In the genomic region with DNA sequence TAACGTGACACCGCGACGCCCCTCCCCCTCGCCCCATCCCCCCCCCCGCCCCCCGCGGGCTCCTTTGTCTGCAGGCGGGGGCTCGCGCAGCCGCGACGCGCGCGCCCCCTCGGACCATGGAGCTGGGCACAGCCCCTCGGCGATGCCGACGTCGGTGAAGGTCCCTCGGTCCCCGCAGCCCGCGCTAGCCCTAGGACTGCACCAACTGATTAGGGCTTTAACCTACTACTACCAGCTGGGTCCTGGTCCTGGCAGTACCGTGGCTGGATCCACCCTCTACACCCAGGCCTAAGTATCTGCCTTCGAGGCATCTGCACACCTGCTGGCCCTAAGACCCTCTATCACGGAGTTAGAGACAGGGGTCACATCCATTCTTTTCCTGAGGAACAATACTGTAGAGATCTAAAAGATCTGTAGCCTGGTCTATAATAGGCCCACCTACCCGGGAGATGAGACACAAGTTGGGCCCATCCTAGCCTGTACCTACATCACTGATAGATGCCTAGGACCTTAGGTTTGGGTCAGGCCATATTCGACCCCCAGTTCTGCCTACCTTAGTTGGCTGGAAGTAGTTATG, we compare ENCODE assay signal across 8 mouse cellular contexts. TPM values are rescaled to one million over a fixed set of nuclear protein-coding genes. Genes with fewer than 3 reads are reported as not detected.
DNase-seq lines count a peak whose midpoint lies in the region; ATAC-seq lines count a peak whose summit lies in the region.

No protein-coding gene starts in this region.

- DNase-seq in heart, adult 11 months: no peak
- DNase-seq in ZHBTc4 (ENCODE audit: low read depth, low spot score): peak; percentile 35
- no peak for DNase-seq in hindbrain, embryonic 11.5 days (ENCODE audit: low spot score)
- DNase-seq in midbrain, embryonic 11.5 days (ENCODE audit: low spot score, missing footprints): peak; percentile 91
- DNase-seq in cerebellum, adult 9-10 months: no peak
- DNase-seq in adrenal gland, adult 2 months: no peak
- no peak for DNase-seq in right cerebral cortex, postnatal 36 days (ENCODE audit: low spot score in 2 of 2)

- H3K4me3 ChIP-seq in heart, embryonic 13.5 days: peak overlapping the region; percentile 71
- no peak overlapping the region for H3K4me3 ChIP-seq in hindbrain, embryonic 11.5 days (ENCODE audit: low read depth, low read length)
- H3K4me3 ChIP-seq in midbrain, embryonic 11.5 days (ENCODE audit: low read depth, low read length): peak overlapping the region; percentile 0; the same call in 1 of the 2 replicates

- peak overlapping the region; percentile 79 for H3K4me2 ChIP-seq in heart, embryonic 13.5 days
- peak overlapping the region; percentile 27 for H3K4me2 ChIP-seq in hindbrain, embryonic 11.5 days (replicated peaks; ENCODE audit: low read depth, low read length)
- H3K4me2 ChIP-seq in midbrain, embryonic 11.5 days: peak overlapping the region; percentile 22; the same call in 1 of the 2 replicates

- peaks cover 21% of the 10 kb centered on the region for H3K9me3 ChIP-seq in heart, embryonic 13.5 days
- peaks cover 6% of the 10 kb centered on the region; the same call in 1 of the 2 replicates for H3K9me3 ChIP-seq in hindbrain, embryonic 11.5 days (ENCODE audit: control insufficient read depth, low read length)
- H3K9me3 ChIP-seq in midbrain, embryonic 11.5 days (ENCODE audit: control insufficient read depth, low read length): peaks cover 7% of the 10 kb centered on the region; the same call in 1 of the 2 replicates

- peak overlapping the region; percentile 72 for H3K9ac ChIP-seq in heart, embryonic 13.5 days
- no peak overlapping the region for H3K9ac ChIP-seq in hindbrain, embryonic 11.5 days (ENCODE audit: low read depth, low read length)
- no peak overlapping the region for H3K9ac ChIP-seq in midbrain, embryonic 11.5 days (ENCODE audit: low read length)

- 0 out of 2 replicates have a peak, but pooled peaks have one; percentile 3 for ATAC-seq in heart, embryonic 13.5 days (ENCODE audit: extremely low read depth, insufficient number of reproducible peaks, low FRiP score, low TSS enrichment)
- ATAC-seq in hindbrain, embryonic 11.5 days (ENCODE audit: low FRiP score): peak; percentile 69
- ATAC-seq in midbrain, embryonic 11.5 days (ENCODE audit: low FRiP score): peak; percentile 67

- peak overlapping the region; percentile 72 for H3K27ac ChIP-seq in heart, embryonic 13.5 days (replicated peaks)
- peak overlapping the region; percentile 24; the same call in 1 of the 2 replicates for H3K27ac ChIP-seq in hindbrain, embryonic 11.5 days (ENCODE audit: low read depth, low read length)
- H3K27ac ChIP-seq in midbrain, embryonic 11.5 days (ENCODE audit: low read depth, low read length): peak overlapping the region; percentile 10; the same call in 1 of the 2 replicates

- H3K4me1 ChIP-seq in heart, embryonic 13.5 days: peaks cover 46% of the 10 kb centered on the region
- 0 out of 2 replicates have a peak, but pooled peaks cover 2% of the 10 kb centered on the region for H3K4me1 ChIP-seq in hindbrain, embryonic 11.5 days (replicated peaks; ENCODE audit: control insufficient read depth, insufficient read depth, low read length)
- peaks cover 9% of the 10 kb centered on the region for H3K4me1 ChIP-seq in midbrain, embryonic 11.5 days (ENCODE audit: control insufficient read depth, insufficient read depth, low read length)

- 29% methylated on average over 15 of the region's 32 CpGs for WGBS in heart, embryonic 13.5 days
- 44% methylated on average over 11 of the region's 32 CpGs for WGBS in hindbrain, embryonic 11.5 days
- 35% methylated on average over 26 of the region's 32 CpGs for WGBS in midbrain, embryonic 11.5 days

- H3K27me3 ChIP-seq in heart, embryonic 13.5 days (replicated peaks): peaks cover 10% of the 10 kb centered on the region; the same call in 1 of the 2 replicates
- no peaks in the 10 kb centered on the region for H3K27me3 ChIP-seq in hindbrain, embryonic 11.5 days (ENCODE audit: control insufficient read depth, insufficient read depth, low read length)
- no peaks in the 10 kb centered on the region; the same call in 1 of the 2 replicates for H3K27me3 ChIP-seq in midbrain, embryonic 11.5 days (ENCODE audit: control insufficient read depth, insufficient read depth, low read length)

- H3K36me3 ChIP-seq in heart, embryonic 13.5 days: peaks cover 3% of the 10 kb centered on the region; the same call in 1 of the 2 replicates
- H3K36me3 ChIP-seq in hindbrain, embryonic 11.5 days (ENCODE audit: control insufficient read depth, insufficient read depth, low read length): no peaks in the 10 kb centered on the region
- H3K36me3 ChIP-seq in midbrain, embryonic 11.5 days (ENCODE audit: control insufficient read depth, insufficient read depth, low read length): no peaks in the 10 kb centered on the region

RNA-seq across cellular contexts. Expression of a gene that starts 0.5 kb away (rescaled TPM):
- 621 and 622 TPM in 2 replicates for polyA plus RNA-seq in heart, embryonic 13.5 days (2015; fragmentation: Nextera tagmentation; extraction: Ambion mirVana)
- 942 and 1,091 TPM in 2 replicates for polyA plus RNA-seq in hindbrain, embryonic 11.5 days (2014; fragmentation: Nextera tagmentation; extraction: Ambion mirVana)
- polyA plus RNA-seq in midbrain, embryonic 11.5 days (2014; fragmentation: Nextera tagmentation; extraction: Ambion mirVana): 789 and 799 TPM in 2 replicates
- total RNA-seq in adrenal gland, adult 2 months (2021): 100 to 1,000 TPM; 239 to 672 TPM
- polyA plus RNA-seq in adrenal gland, adult 2 months (2012; rRNA removed): 469 and 597 TPM in 2 replicates

RNA-seq across cellular contexts. Expression of a gene that starts 12.2 kb away (rescaled TPM):
- 0.90 and 1.3 TPM in 2 replicates for polyA plus RNA-seq in heart, embryonic 13.5 days (2015; fragmentation: Nextera tagmentation; extraction: Ambion mirVana)
- polyA plus RNA-seq in hindbrain, embryonic 11.5 days (2014; fragmentation: Nextera tagmentation; extraction: Ambion mirVana): 0.14 and 0.71 TPM in 2 replicates
- 0.16 and 0.30 TPM in 2 replicates for polyA plus RNA-seq in midbrain, embryonic 11.5 days (2014; fragmentation: Nextera tagmentation; extraction: Ambion mirVana)
- 1 to 10 TPM; 1.5 to 4.1 TPM for total RNA-seq in adrenal gland, adult 2 months (2021)
- 13.3 and 17.5 TPM in 2 replicates for polyA plus RNA-seq in adrenal gland, adult 2 months (2012; rRNA removed)

RNA-seq across cellular contexts. Expression of a gene that starts 41.6 kb away (rescaled TPM):
- 1.2 and 2.3 TPM in 2 replicates for polyA plus RNA-seq in heart, embryonic 13.5 days (2015; fragmentation: Nextera tagmentation; extraction: Ambion mirVana)
- polyA plus RNA-seq in hindbrain, embryonic 11.5 days (2014; fragmentation: Nextera tagmentation; extraction: Ambion mirVana): 1.3 and 2.1 TPM in 2 replicates
- 0.37 and 0.54 TPM in 2 replicates for polyA plus RNA-seq in midbrain, embryonic 11.5 days (2014; fragmentation: Nextera tagmentation; extraction: Ambion mirVana)
- under 1 TPM; 0.40 to 0.55 TPM for total RNA-seq in adrenal gland, adult 2 months (2021)
- 3.5 and 4.2 TPM in 2 replicates for polyA plus RNA-seq in adrenal gland, adult 2 months (2012; rRNA removed)

Comparison
In these comparisons a context has a peak if more than half of its experiments do, and no peak if none do; other contexts are left out.
1. ATAC-seq: peak in every context shown above with its lines; median percentile 69 in hindbrain, embryonic 11.5 days; 67 in midbrain, embryonic 11.5 days; 3 in heart, embryonic 13.5 days.
2. H3K27ac ChIP-seq: peak in every context shown above with its lines; median percentile 72 in heart, embryonic 13.5 days; 24 in hindbrain, embryonic 11.5 days; 10 in midbrain, embryonic 11.5 days.
3. H3K4me2 ChIP-seq: peak in every context shown above with its lines; median percentile 79 in heart, embryonic 13.5 days; 27 in hindbrain, embryonic 11.5 days; 22 in midbrain, embryonic 11.5 days.
4. DNase-seq: peak in ZHBTc4 (single experiment) and midbrain, embryonic 11.5 days (single experiment); none in heart, adult 11 months (single experiment), hindbrain, embryonic 11.5 days (single experiment), cerebellum, adult 9-10 months (single experiment), adrenal gland, adult 2 months (single experiment) and right cerebral cortex, postnatal 36 days (0 of 2).